Mouse (Mus musculus): ENCODE data around the gene Klf12. TPM values are rescaled to one million over a fixed set of nuclear protein-coding genes. Genes with fewer than 3 reads are reported as not detected.

Gene Klf12
- total RNA-seq, 2 experiments from 2014 or later: 14.2 to 14.7 TPM

DNA sequence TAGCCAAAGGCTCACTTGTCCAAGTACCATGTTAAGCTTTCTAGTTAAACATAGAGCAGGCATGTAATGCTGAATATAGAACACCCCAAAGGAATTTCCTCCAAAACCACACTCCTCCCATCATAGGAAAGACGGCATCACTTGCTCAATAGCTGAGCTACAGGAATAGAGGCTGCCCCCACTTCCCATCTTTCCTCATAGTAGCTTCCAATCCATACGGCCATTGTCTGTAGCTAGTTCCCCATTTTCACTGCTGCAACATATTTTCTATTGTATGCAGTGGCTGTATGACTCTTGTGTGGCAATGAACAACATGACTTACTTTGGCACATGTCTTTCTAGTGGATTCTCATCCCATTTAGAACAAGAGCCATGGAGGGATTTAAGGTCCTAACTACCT lies 267.3 kb downstream of the Klf12 start:
- no peak for DNase-seq

DNA sequence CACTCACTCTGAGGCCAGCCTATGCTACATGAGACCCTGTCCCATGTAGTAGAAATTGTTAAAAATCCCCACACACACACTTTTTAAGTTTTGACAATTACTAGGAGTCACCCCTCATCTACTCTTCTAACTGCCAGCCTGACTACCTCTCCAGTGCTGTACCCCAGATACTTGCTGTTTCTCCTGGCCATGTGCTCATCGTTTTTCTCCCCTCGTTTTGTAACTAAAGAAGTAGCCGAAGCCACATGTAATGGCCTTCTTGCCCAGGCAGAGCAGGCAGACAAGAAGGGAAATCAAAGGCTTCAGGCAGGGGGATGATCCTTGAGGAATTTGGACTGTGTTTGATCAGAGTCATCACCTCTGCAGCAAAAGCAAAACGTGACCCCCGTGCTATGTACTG lies 274.0 kb downstream of the Klf12 start:
- no peak for DNase-seq

DNA sequence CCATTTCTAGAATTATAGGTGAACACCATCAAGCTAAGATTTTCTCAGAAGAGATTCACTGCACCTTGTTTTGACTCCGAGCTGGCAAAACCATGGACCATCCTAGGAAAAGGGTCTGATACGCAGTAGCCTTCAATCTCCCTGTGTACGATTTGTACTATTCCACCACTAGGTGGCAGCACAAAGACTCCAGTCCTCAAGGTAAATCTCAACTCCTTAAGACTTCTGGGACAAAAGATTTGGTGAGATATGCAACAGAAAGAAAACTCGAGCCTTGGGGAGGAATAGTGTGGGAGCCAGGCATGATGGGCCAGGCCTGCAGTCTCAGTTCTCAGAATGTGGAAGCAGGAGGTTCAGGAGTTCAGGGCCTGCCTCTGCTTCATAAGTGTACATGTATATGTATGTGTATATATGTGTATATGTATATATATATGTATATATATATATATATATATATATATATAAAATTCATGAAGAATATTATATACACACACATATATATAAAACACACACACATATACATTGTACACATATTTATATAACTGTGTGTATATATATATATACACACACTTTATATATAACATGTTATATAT lies 274.6 kb downstream of the Klf12 start:
- DNase-seq: peak; percentile 55

DNA sequence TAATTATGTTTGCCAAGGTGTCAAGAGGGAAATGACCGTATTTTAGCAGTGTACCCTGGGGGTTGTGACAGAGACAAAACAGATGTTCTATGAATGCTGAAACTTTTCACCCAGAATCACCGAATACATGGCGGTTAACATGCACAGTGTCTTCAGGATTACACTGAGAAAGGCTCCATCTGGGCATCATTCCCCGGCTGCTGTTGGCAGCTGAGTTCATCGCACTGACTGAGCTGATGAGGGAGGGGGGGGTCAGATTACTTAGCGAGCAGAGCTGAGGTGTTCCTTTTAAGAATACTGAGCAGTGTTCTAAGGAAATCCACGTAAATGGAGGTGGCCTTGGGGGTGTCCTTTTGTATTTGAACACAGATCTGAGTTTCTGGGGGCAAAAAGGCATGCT lies 301.0 kb downstream of the Klf12 start:
- peak; percentile 20 for DNase-seq

DNA sequence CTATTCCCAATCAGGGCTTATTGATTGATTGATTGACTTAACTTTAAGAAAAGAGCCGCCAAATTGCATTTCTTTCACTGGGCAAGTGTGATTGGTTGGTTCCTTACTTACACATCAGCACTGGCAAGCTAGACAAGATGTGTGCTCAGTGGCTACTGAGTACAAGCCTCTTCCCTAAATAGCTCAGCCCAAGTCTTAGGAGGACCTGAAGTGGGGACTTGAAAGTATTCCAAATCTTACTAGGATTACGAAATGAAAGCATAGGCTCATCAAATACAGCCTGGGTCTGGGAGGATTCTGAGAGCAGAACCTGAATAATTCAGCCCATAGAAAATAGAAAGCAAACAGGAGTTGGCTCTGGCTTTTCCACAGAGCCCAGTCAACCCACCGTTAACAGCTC lies 303.3 kb downstream of the Klf12 start:
- no peak for DNase-seq

DNA sequence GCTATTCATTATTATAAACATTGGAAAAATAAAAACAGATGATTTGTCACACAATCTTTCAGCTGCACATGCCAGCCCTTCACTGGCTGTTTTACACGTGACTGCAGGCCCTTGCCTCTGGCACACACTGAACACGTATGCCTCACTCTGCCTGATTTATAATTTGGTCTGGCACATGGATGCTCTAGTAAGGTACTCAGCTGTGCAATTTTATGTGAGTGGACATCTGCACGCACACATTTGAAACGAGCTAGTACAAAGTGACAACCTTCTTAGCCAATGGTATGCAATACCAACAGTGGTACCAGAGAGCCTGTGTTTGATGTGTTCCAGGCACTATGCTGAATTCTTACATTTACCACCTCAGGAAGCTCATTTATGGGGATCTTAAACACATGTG lies 316.6 kb downstream of the Klf12 start:
- DNase-seq: no peak

DNA sequence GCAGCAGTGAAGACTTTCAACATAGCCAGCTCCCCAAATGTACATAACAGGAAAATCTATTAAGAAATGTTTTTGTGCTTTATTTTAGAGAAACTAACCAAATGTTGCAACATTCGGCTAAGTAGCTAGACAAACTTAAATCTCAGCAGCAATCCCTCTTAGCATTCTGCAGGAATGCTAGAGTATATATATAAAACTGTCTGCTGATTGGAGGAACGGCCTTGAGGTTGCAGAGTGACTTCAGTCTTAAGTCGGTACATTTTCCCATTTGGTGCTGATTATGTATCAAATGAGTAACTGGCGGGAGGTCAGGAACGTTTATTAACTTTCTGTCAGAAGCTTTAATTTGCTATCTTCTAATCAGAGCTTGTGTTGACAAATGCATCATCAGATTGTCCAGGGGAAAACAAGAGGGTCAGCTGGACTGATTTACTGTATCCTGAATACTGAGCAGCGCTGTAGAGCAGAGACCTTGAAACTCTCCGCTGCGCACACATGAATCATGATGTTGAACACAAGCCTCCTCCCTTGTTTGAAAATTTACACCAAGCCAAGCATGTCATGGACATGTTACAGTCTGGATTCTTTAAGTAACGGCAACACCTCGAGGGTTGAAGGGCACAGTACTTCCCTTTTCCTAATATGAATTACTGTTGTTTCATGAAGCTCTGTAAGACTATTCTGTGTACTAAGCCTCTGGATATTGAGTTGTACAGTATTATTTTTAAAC lies 323.8 kb downstream of the Klf12 start:
- no peak for DNase-seq

DNA sequence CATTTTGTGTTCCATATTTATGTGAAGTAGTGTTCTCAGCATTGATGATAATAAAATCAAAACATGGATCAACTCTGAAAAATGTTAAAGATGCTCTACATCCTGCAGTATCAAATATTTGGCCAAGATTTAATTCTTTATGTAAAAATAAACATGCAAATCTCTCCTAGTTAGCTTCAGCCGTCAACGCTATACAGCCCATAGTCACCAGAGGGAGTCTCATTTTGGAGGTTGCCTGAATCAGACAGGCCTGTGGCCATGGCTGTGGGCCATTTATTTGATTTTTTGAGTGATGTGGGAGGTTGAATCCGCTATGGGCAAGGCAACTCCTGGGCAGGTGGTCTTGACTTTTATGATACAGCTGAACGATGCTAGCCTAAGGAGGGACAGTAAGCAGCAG lies 329.3 kb downstream of the Klf12 start:
- DNase-seq: no peak

DNA sequence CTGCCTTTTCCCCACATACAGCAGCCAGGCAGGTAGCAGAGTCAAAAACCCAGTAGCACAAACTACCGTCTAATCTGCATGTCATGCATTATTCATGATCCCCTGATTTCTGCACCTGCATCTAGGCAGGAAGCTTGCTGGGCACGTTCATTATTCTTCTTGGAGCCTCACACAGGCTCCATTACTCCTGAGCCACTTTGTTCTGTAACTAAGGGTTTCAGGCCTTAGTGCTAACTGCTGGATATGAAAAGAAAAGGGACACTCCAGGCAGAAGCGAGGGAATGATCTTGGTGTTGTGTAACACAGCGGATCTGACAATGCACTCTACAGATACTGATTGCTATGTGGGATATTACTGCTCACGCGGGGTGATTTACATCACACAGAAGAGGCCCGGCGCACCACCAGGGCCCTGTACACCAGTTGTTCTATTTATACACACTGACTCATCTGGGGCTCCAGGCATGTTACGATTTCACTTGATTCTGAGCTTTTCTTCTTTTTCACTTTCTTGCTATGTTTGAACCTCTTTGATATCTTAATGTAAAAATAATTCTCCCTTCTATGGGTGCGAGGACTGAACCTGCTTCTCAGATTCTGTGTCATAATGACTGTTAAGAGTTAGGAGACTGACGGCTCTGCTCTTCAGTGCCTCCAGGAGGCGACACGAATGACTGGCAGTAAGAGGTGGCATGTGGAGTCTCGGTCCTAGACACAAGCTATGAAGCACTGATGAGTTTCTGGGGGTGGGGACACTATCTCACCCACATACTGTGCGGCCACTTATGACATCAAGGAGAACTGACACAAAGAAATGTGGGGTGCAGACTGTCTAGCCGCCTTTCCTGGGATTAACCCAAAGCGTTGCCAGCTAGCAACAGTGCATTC lies 340.0 kb downstream of the Klf12 start:
- no peak for DNase-seq

DNA sequence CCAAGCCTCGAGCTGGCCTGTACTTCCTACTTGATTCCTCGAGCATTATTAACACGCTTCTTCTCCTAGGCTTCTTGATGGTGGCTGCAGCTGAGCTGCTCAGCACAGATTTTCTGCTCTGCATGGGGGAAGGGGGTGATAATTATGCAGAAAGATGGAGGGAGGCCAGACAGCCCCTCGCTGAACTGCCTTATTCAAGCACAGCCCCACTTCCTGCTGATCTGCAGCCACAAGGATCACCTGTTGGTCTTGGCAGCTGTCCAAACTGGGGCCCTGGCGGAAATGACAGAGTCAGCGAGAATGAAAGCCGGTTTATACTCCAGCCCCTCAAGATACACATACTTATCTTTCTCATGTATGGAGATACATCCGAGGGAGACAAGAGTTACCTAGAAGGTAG lies 341.3 kb downstream of the Klf12 start:
- DNase-seq: peak; percentile 79

DNA sequence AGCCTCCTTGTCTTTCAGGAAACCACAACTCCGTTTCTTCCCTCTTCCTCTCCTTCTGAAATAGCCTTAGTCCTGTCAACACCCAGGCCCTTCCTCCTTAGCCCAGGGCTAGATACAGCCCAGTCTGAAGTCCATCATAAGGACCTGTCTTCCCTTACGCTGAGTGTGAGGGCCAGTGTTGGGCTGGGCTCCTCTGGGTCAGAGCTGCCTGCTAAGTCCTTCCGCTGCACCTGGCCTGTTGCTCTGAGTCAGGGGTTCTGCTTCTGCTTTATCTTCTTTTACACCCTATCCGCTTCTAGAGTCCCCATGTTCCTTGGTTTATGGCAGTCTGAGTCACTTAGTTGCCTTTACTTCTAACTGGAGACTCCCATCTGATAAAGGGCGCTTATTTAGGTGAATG lies 351.0 kb downstream of the Klf12 start:
- DNase-seq: no peak

DNA sequence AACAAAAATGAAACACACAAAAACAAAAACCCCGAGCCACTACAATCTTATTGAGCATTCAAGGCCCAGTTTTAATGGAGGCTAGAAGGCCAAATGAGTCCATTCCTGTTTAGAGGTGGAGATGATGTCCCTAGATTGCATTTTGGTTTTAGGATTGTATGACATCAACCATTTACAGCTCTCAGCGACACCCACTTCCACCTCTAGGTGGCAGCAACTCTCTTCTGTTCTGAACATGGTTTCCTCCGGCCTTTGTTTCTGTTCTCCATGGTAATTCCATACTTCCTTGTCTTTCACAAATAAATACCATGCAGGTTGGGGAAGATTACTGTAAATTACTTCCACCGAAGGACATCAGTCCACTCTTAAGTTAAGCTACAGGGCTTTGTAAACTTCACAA lies 352.6 kb downstream of the Klf12 start:
- peak; percentile 85 for DNase-seq

DNA sequence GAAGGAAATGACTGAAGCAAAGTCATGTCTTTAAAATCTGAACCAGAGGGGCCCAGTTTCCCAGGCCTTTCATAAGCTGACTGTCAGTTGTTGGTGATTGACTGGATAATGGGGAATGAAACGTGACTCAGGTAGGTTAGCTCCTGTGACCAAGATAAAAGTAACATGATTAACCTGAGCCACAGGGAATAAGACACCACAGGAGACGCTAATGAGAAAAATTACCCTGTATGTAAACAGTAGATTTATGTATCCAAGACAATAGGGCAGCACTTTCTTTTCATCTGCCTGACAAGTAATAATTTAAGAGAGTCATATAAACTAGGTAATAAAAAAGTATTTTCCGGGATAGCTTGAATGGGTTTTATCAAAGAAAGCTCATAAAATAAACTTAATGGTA lies 372.6 kb downstream of the Klf12 start:
- DNase-seq: no peak

DNA sequence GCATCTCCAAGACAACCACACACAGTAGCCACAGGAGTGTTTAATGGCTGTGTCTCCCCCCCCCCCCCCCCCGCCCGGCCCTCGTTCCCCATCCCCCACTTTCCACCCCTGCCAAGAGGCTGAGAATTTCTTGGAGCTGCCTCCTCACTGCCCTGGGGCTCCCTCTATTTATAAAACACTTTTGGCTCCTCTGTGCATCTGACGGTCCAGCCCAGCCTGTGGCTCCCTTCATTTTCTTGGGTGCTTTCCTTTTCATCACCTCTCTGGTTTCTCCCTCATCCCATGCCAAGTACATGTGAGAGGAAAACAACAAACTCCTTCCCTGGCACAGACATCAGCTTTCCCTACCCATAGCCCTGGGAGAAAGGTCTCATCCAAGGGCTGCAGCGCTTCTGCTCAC lies 373.6 kb downstream of the Klf12 start:
- peak; percentile 16 for DNase-seq

DNA sequence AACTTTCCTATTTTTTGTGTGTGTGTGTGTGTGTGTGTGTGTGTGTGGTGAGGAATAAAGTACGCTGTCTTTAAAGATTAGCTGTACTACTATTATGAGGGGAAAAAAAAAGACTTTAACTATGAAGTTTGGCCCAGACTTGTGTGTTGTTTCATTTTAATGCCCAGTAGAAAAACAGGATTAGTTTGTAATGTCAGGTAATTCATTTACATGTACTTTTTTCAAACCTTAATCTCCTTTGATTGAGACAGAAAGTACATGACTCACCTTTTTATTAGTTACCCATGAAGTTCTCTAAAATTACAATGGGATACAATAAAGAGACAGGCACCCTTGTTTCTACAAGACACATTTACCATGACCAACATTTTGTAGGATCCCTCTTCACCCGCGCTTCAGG lies 383.6 kb downstream of the Klf12 start:
- no peak for DNase-seq

DNA sequence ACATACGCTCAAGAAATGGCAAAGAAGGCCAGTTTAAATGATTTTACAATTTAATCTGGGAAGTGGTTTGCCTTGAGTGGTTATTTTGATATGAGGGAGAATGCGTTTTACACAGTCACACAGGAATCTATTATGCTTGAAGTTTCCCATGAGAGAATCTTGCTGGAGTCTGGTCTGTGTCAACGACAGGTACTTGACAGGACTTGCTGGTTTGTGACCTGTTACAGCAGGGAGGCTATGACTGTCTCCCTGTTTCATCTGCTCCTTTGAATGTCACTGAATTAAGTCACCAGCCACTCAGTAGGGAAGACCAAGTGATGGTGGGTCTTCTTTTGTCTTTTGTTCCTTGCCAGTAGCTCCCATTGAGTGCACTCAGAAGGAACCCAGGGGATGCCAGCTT lies 385.6 kb downstream of the Klf12 start:
- DNase-seq: peak; percentile 48

DNA sequence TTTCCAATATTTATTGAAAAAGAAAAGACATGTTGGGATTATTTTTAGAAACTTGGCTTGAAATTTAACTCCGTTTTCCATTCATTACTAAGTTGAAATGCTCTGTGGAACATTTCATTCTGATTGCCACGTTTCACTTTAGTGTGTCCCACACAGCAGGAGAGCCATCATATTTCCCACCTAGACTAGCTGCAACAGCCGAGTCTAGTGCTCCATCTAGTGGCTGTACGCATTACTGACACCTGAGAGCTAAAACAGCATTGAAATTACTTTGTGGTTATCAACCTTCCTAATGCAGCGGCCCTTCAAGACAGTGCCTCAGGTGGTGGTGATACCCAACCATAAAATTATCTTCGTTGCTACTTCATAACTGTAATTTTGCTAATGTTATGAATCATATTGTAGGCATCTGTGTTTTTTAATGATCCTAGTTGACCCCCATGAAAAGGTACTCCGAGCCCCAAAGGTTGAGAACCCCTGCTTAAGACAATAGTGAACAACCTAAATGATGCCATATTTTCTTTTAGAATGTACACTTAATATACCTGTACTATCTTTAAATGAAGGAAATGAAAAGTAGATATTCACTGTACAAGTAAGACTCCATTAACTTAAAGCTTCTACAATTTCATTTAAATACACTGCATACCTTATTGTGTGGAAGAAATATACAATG lies 389.6 kb downstream of the Klf12 start:
- peak; percentile 77 for DNase-seq

DNA sequence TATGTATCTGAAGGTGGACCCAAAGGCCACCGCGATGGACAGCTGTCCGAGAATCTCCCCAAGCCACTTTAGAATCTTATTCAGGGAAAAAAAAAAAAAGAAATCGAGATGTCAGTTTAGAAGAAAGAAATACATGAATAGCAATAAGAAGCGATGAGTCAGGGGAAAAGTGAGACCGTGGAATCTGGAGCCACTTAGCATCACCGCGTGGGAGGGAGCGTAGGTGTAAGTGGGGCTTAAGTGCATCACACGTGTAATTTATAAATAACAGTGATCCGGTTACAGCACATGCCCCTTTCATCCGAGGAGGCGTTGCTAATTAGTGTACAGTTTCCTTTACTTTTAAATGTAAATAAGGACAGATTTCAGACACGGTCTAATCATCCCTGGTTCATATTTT lies 390.4 kb downstream of the Klf12 start:
- DNase-seq: no peak

DNA sequence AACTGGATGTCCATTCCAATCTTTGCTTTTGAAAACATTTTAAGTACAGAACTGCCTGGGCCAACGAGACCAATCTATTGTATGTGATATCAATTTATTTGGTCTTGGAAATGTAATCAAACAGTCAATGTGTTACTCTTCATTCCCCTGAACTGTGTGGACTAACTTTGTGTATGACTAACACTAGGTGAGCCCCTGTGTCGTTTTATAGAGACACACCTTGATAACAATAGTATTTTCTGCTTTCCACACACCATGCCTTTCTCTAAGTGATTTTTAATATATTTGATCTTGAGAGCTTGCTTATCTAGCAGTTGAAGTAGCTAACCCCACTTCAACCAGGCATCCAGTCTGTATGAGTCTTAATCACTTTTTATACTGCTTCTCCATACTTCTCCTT lies 398.0 kb downstream of the Klf12 start:
- no peak for DNase-seq

DNA sequence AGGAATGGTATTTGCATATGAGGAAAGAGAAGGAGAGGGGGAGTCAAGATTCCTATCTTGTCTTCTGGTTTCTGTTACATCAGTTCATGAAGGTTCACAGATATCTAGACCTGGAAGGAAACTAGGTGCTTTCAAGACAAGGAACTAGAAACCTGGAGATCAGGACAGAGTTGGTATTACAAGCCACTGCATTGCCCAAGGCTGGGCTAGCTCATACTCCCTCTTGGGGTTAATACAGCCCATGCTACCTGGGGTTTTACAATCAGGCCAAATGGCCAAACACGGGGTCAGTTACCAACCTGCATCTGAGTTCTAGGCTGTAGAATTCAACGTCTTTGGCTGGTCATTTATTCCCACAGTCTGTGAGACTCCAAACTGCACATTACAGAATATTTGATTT lies 398.9 kb downstream of the Klf12 start:
- no peak for DNase-seq

DNA sequence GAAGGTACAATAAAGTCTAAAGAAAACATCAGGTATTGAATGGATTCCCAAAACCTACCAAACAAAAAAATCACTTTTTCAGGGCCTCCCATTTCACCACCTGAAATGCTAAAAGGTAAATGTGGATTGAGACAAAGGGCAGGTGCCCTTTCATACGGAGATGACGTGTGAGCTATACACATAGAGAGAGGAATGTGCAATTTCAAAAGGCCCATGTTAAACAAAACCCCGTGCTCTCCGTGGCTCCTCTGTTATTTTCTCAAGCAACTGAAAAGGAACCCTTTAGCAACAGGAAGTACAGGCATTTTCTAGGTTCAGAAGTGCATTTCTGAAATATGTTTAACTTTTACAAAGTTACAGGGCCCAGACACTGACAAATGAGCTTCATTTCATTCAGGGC lies 399.4 kb downstream of the Klf12 start:
- no peak for DNase-seq

DNA sequence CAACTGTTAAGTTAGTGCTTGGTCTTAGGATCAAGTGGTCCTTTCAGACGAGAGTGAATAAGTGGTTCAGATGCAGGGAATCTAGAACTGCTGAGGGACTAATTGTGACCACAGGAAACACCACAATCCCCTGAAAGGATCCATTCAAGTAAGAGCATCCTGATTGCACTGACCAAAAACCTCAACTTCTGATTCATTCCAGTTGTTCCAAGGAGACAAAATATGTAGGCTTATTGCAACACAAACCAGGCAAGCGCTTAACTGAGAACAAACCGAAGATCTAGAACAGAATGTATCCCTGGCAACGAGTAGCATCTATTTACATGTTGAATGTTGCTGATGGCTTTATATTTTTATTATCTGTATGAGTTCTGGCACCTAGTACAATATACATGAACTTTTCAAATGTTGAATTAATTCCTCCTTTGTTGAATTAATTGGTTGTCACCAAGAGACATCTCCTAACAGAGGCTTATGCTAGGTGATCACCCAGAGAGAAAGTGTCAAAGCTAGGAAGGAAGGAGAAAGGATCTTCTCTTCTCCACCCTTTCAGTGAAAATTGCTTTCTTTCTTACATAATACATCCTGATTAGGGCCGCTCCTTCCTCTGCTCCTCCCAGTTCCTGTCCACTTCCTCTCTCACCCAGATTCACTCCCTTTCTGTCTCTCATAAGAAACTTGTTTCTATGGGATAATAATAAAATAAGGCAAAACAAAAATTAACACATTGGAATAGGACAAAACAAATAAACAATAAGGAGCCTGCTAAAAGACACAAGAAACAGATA lies 407.5 kb downstream of the Klf12 start:
- no peak for DNase-seq

All from heart, postnatal 4 days (tissue).